Mouse (Mus musculus) embryonic fibroblast, embryonic 13.5 days (primary cell): ENCODE data around the gene Zfp72. TPM values are rescaled to one million over a fixed set of nuclear protein-coding genes. Genes with fewer than 3 reads are reported as not detected.

ENCODE experiments used
- H3K27ac ChIP-seq: 2 replicates; pipeline ENCODE4 v1.5.1; 2012; ENCODE audit warnings: low read length, control low read depth, inconsistent platforms; ENCODE audit not compliant: insufficient read depth
- H3K4me1 ChIP-seq: 2 replicates; pipeline ENCODE4 v1.6.1; 2011; ENCODE audit warnings: low read length; ENCODE audit not compliant: control insufficient read depth, insufficient read depth
- H3K4me3 ChIP-seq: 2 replicates; pipeline ENCODE4 v1.5.1; 2011; ENCODE audit warnings: mild to moderate bottlenecking, control low read depth, low read length; ENCODE audit not compliant: insufficient read depth
- CTCF ChIP-seq: IDR thresholded peaks from 2 replicates; pipeline ENCODE4 v1.5.1; 2011; ENCODE audit warnings: mild to moderate bottlenecking, control low read depth, low read length, moderate library complexity, borderline replicate concordance; ENCODE audit not compliant: insufficient read depth
- POLR2A ChIP-seq: IDR thresholded peaks from 2 replicates; pipeline ENCODE4 v1.6.1; 2011; ENCODE audit warnings: low read depth, mild to moderate bottlenecking, control low read depth, low read length, moderate library complexity
- polyA plus RNA-seq: library from polyadenylated mRNA; stranded (reverse); fragments of >200 nt; gene quantifications from 2 replicates; pipeline ENCODE4 v1.2.4, GENCODE M21; 2011; ENCODE audit warnings: low read depth; ENCODE audit not compliant: missing spikeins, insufficient read length

The Zfp72 gene
- polyA plus RNA-seq, 1 experiment = 6.1 TPM

GRCm38 (mm10) chr13:74362218-74362617 lies 28.4 kb downstream of the Zfp72 start:
- TF ChIP-seq CTCF (no peak), POLR2A (no peak)
- H3K4me1 ChIP-seq = peaks cover 6% of the 10 kb centered on the region; the same call in 1 of the 2 replicates
- H3K4me3 ChIP-seq = no peak overlapping the region

DNA sequence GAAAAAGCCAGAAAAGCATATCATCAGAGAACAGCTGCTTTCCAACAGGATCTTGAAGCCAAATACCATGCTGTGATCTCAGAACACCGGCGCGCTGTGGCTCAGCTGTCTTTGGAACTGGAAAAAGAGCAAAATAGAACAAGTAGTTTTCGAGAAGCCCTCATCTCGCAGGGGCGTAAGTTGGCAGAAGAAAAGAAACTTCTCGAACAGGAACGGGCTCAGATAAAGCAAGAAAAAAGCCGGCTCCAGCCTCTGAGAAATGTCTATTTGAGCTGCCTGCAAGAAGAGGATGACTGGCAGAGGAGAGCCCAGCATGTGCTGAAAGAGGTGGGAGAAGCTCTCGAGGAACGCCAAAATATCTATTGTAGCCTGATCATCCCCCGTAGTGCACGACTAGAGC lies 34.1 kb downstream of the Zfp72 start:
- Histone ChIP-seq H3K4me1 (no peaks in the 10 kb centered on the region), H3K4me3 (no peak overlapping the region), H3K27ac (no peak overlapping the region)
- TF ChIP-seq POLR2A (no peak), CTCF (no peak)

More at GRCm38 (mm10) chr13:74362218-74362617, 28.4 kb downstream of the Zfp72 start:
- no peak overlapping the region for H3K27ac ChIP-seq

DNA sequence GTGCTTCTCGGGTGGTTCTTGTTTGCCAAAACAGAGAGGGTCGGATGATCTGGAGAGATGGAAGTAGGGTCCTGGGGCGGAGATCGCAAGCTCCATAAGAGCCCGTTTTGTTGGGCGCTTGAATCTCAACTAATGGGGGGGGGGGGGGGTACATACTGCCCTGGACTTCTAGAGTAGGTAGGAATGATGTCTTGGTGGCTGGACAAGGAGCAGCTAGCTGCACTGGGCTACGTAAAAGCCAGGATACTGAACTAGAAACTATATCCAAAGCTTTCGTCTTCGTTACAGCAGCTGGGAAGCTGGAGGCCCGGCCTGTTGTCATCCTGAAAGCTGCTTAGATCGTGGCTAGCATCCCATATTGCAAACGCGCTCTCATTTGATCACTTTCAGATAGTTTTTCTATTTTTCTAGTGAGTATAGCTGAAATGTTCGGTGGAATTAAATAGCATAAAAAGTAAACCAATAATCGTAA lies 40.2 kb downstream of the Zfp72 start:
- Histone ChIP-seq H3K27ac (no peak overlapping the region), H3K4me3 (peak overlapping the region; percentile 79), H3K4me1 (peaks cover 5% of the 10 kb centered on the region; the same call in 1 of the 2 replicates)
- no peak for TF ChIP-seq POLR2A
- TF ChIP-seq CTCF = no peak

- TF ChIP-seq POLR2A (peak; percentile 96), CTCF (no peak)
- H3K4me3 ChIP-seq = peak within 1 kb of the TSS; percentile 79
- H3K27ac ChIP-seq = no peak within 1 kb of the TSS
These were observed 40.8 kb downstream of the Zfp72 start, which contains the start of the genes Sdha and Ccdc127 for GRCm38 (mm10) chr13:74349566-74350434. TSS of gene Sdha (minus strand) at chr13:74350280. TSS of gene Ccdc127 (plus strand) at chr13:74350309.

GRCm38 (mm10) chr13:74341036-74341435 lies 49.6 kb downstream of the Zfp72 start:
- H3K4me3 ChIP-seq = no peak overlapping the region
- TF ChIP-seq CTCF = no peak
- TF ChIP-seq POLR2A = no peak
- H3K27ac ChIP-seq = no peak overlapping the region
- H3K4me1 ChIP-seq = no peaks in the 10 kb centered on the region

More at GRCm38 (mm10) chr13:74349566-74350434, 40.8 kb downstream of the Zfp72 start, which contains the start of the genes Sdha and Ccdc127:
- H3K4me1 ChIP-seq = peaks cover 5% of the 10 kb centered on the region; the same call in 1 of the 2 replicates

DNA sequence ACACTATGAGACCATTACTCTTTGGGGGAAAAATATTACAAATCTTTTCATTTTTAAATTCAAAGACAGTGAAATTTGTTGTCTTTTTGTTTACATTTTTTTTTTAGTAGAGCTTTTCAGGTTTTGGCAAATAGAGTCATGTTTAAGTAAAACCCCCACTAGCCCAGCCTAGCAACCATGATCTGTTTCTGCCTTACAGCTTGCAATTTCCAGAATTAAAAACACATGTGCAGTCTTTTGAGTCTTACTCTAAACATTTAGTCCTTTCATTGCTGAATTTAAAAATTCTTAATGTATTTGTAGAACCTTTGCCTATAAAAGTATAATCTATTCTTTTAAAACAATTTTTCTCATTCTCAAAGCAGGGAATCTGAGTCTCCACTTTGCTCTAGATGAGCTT lies 61.3 kb downstream of the Zfp72 start:
- Histone ChIP-seq H3K27ac (no peak overlapping the region), H3K4me3 (no peak overlapping the region), H3K4me1 (no peaks in the 10 kb centered on the region)
- no peak for TF ChIP-seq POLR2A
- TF ChIP-seq CTCF = no peak

Other genes starting within 250 kb of the Zfp72 start
- 53.4 and 58.5 TPM in 2 replicates for gene Exoc3, start 182.1 kb downstream of the Zfp72 start, polyA plus RNA-seq
- 15.7 and 18.5 TPM in 2 replicates for gene Ahrr, start 98.5 kb downstream of the Zfp72 start, polyA plus RNA-seq
- gene Pdcd6, start 73.3 kb downstream of the Zfp72 start, polyA plus RNA-seq = 121 and 123 TPM in 2 replicates
- gene Sdha, start 40.6 kb downstream of the Zfp72 start, polyA plus RNA-seq = 224 and 225 TPM in 2 replicates
- gene Ccdc127, start 40.5 kb downstream of the Zfp72 start, polyA plus RNA-seq = 62.2 and 70.0 TPM in 2 replicates
- not detected in 2 replicates for gene Lrrc14b, start 26.8 kb downstream of the Zfp72 start, polyA plus RNA-seq
- gene Ftl1-ps1, start 8.9 kb upstream of the Zfp72 start, polyA plus RNA-seq = 513 and 827 TPM in 2 replicates
- 12.9 and 16.4 TPM in 2 replicates for gene Zfp825, start 103.2 kb upstream of the Zfp72 start, polyA plus RNA-seq
- gene Erap1, start 248.7 kb upstream of the Zfp72 start, polyA plus RNA-seq = 61.2 and 102 TPM in 2 replicates